Mouse (Mus musculus) small intestine, adult 2 months (tissue): Measurements from ENCODE around the gene Etv3.

Experiments
- CTCF ChIP-seq: fragments of 200-500 bp; IDR thresholded peaks from 2 replicates; pipeline ENCODE4 v1.5.1; 2012; ENCODE audit warnings: low read depth, mild to moderate bottlenecking, control low read depth, inconsistent platforms, low read length, moderate library complexity, mixed read lengths; ENCODE audit not compliant: insufficient replicate concordance, insufficient read length; ENCODE audit errors: extremely low read depth
- POLR2A ChIP-seq: fragments of 200-500 bp; IDR thresholded peaks from 2 replicates; pipeline ENCODE4 v1.6.1; 2012; ENCODE audit warnings: low read depth, mild to moderate bottlenecking, control low read depth, inconsistent platforms, low read length, moderate library complexity

GRCm38 (mm10) chr3:87565623-87566022, 40.4 kb downstream of the Etv3 start:
- TF ChIP-seq POLR2A (no peak), CTCF (no peak)
